Mouse (Mus musculus) left cerebral cortex, adult 2 months (tissue): Measurements from ENCODE around the gene Fgf12. TPM values are rescaled to one million over a fixed set of nuclear protein-coding genes. Genes with fewer than 3 reads are reported as not detected.
A peak's percentile ranks its signal among the peaks of the same experiment; 100 is the strongest.

Experiments used
- DNase-seq, 2 experiments: peaks; one replicate each; pipeline ENCODE4 v3.0.0; 2021 to 2022; ENCODE audit warnings: low spot score in 2 of 2, mixed read lengths in 1 of 2; ENCODE audit errors: extremely low spot score in 1 of 2
- H3K27ac ChIP-seq: fragments of 200-600 bp; 2 replicates; pipeline ENCODE4 v1.8.1; 2022
- H3K4me3 ChIP-seq: fragments of 200-600 bp; 2 replicates; pipeline ENCODE4 v1.8.1; 2022
- CTCF ChIP-seq: fragments of 200-600 bp; IDR thresholded peaks from 2 replicates; pipeline ENCODE4 v1.8.1; 2022; ENCODE audit warnings: antibody characterized with exemption, mild to moderate bottlenecking, moderate library complexity
- intact Hi-C: fragments of 180-260 bp; cut with DNase I; formaldehyde crosslinking; loops from one replicate; pipeline ENCODE4 v1.15.1; 2025
- total RNA-seq, 2 experiments: library from RNA; stranded (reverse); gene quantifications; 2 replicates each; pipeline ENCODE4 v1.2.3; 2021

Gene Fgf12
- total RNA-seq, 2 experiments from 2014 or later = 300 to 315 TPM

- H3K4me3 ChIP-seq = no peak overlapping the region
- DNase-seq = no peak
- intact Hi-C loops = no loop called here
- peak overlapping the region; percentile 15; the same call in 1 of the 2 replicates for H3K27ac ChIP-seq
- TF ChIP-seq CTCF = no peak
Observed at GRCm38 (mm10) chr16:28601723-28602122, 151.1 kb downstream of the Fgf12 start.

GRCm38 (mm10) chr16:28596112-28596511 is 156.8 kb downstream of the Fgf12 start:
- intact Hi-C loops = loop anchor here (5.0 kb wide), 2 partner anchors 34 to 981 kb away; partner anchors contain the start of gene Opa1
- Histone ChIP-seq H3K4me3 (no peak overlapping the region), H3K27ac (peak overlapping the region; percentile 74)
- TF ChIP-seq CTCF = no peak
- DNase-seq = peak; percentile 74 to 80

GRCm38 (mm10) chr16:28593075-28593915 is 159.6 kb downstream of the Fgf12 start:
- intact Hi-C loops = loop anchor here (1.0 to 5.0 kb wide), 4 partner anchors 18 to 244 kb away; no protein-coding TSS in a partner anchor
- Histone ChIP-seq H3K4me3 (0 out of 2 replicates have a peak overlapping the region, but pooled peaks have one; percentile 25), H3K27ac (peak overlapping the region; percentile 60; the same call in 1 of the 2 replicates)
- peak; percentile 71 to 79 for DNase-seq
- peak; percentile 84 for TF ChIP-seq CTCF

- intact Hi-C loops = loop anchor here (2.0 to 5.0 kb wide), 3 partner anchors 18 to 244 kb away; no protein-coding TSS in a partner anchor
- Histone ChIP-seq H3K27ac (no peak overlapping the region), H3K4me3 (no peak overlapping the region)
- TF ChIP-seq CTCF = no peak
- no peak for DNase-seq
Observed at GRCm38 (mm10) chr16:28592466-28592865, 160.4 kb downstream of the Fgf12 start.

- Histone ChIP-seq H3K27ac (no peak overlapping the region), H3K4me3 (no peak overlapping the region)
- no peak for DNase-seq
- TF ChIP-seq CTCF = no peak
- intact Hi-C loops = loop anchor here (5.0 kb wide), 1 partner anchor 74 kb away; no protein-coding TSS in a partner anchor
Observed at GRCm38 (mm10) chr16:28591583-28591982, 161.3 kb downstream of the Fgf12 start.

GRCm38 (mm10) chr16:28572212-28572611 is 180.7 kb downstream of the Fgf12 start:
- no peak for DNase-seq
- Histone ChIP-seq H3K4me3 (no peak overlapping the region), H3K27ac (no peak overlapping the region)
- TF ChIP-seq CTCF = no peak
- intact Hi-C loops = no loop called here

GRCm38 (mm10) chr16:28564716-28565217 is 188.1 kb downstream of the Fgf12 start:
- TF ChIP-seq CTCF = no peak
- Histone ChIP-seq H3K4me3 (peak overlapping the region; percentile 67), H3K27ac (peak overlapping the region; percentile 36; the same call in 1 of the 2 replicates)
- intact Hi-C loops = loop anchor here (5.0 kb wide), 1 partner anchor 33 kb away; no protein-coding TSS in a partner anchor
- peak; percentile 26 to 32 for DNase-seq

GRCm38 (mm10) chr16:28564075-28564715 is 188.7 kb downstream of the Fgf12 start:
- intact Hi-C loops = loop anchor here (5.0 kb wide), 1 partner anchor 33 kb away; no protein-coding TSS in a partner anchor
- peak; percentile 23 to 25 for DNase-seq
- H3K27ac ChIP-seq = no peak overlapping the region; the same call in 1 of the 2 replicates
- H3K4me3 ChIP-seq = peak overlapping the region; percentile 67
- TF ChIP-seq CTCF = no peak

- TF ChIP-seq CTCF = no peak
- no peak overlapping the region for H3K4me3 ChIP-seq
- no peak for DNase-seq
- intact Hi-C loops = loop anchor here (5.0 kb wide), 1 partner anchor 34 kb away; no protein-coding TSS in a partner anchor
- H3K27ac ChIP-seq = no peak overlapping the region
Observed at GRCm38 (mm10) chr16:28562847-28563246, 190.0 kb downstream of the Fgf12 start.

GRCm38 (mm10) chr16:28555219-28555618 is 197.6 kb downstream of the Fgf12 start:
- no peak for DNase-seq
- intact Hi-C loops = no loop called here
- H3K27ac ChIP-seq = no peak overlapping the region
- no peak overlapping the region for H3K4me3 ChIP-seq
- TF ChIP-seq CTCF = no peak

GRCm38 (mm10) chr16:28539423-28539822 is 213.4 kb downstream of the Fgf12 start:
- intact Hi-C loops = no loop called here
- no peak overlapping the region for H3K4me3 ChIP-seq
- no peak for DNase-seq
- no peak for TF ChIP-seq CTCF
- peak overlapping the region; percentile 68 for H3K27ac ChIP-seq
